Mouse (Mus musculus) hindbrain, embryonic 11.5 days (tissue): Measurements from ENCODE around the gene 1110057P08Rik. TPM values are rescaled to one million over a fixed set of nuclear protein-coding genes. Genes with fewer than 3 reads are reported as not detected.
"Not testable (repeated sequence)": the region's sequence is repeated elsewhere in the genome, so short reads cannot be mapped to it uniquely, and the experiment has no call there.

ENCODE experiments used
- ATAC-seq: fragments of 200-750 bp; cut with Nextera tagmentation; 2 replicates; pipeline ENCODE4 v1.8.0; 2017; ENCODE audit warnings: mild to moderate bottlenecking, moderate TSS enrichment, moderate library complexity; ENCODE audit not compliant: low FRiP score
- DNase-seq: peaks from one replicate; pipeline ENCODE4 v3.0.0-alpha.2; 2015; ENCODE audit warnings: low spot score
- H3K27ac ChIP-seq: fragments of 300-500 bp; sonication (generic); 2 replicates; pipeline ENCODE4 v1.5.1; 2014; ENCODE audit warnings: mild to moderate bottlenecking, low read depth, low read length
- H3K27me3 ChIP-seq: fragments of 300-500 bp; sonication (generic); 2 replicates; pipeline ENCODE4 v1.6.1; 2014; ENCODE audit warnings: mild to moderate bottlenecking, low read length, moderate library complexity, mixed read lengths; ENCODE audit not compliant: control insufficient read depth, insufficient read depth
- H3K36me3 ChIP-seq: fragments of 300-500 bp; sonication (generic); 2 replicates; pipeline ENCODE4 v1.6.1; 2014; ENCODE audit warnings: mild to moderate bottlenecking, low read length, moderate library complexity, mixed read lengths; ENCODE audit not compliant: control insufficient read depth, insufficient read depth
- H3K4me1 ChIP-seq: fragments of 300-500 bp; sonication (generic); replicated peaks from 2 replicates; pipeline ENCODE4 v1.6.1; 2014; ENCODE audit warnings: low read length, mixed read lengths; ENCODE audit not compliant: control insufficient read depth, insufficient read depth
- H3K4me2 ChIP-seq: fragments of 300-500 bp; sonication (generic); replicated peaks from 2 replicates; pipeline ENCODE4 v1.6.1; 2014; ENCODE audit warnings: mild to moderate bottlenecking, low read depth, low read length
- H3K4me3 ChIP-seq: fragments of 300-500 bp; sonication (generic); 2 replicates; pipeline ENCODE4 v1.5.1; 2014; ENCODE audit warnings: low read depth, low read length
- H3K9ac ChIP-seq: fragments of 300-500 bp; sonication (generic); 2 replicates; pipeline ENCODE4 v1.6.1; 2014; ENCODE audit warnings: low read depth, low read length
- H3K9me3 ChIP-seq: fragments of 300-500 bp; sonication (generic); 2 replicates; pipeline ENCODE4 v1.6.1; 2016; ENCODE audit warnings: low read length; ENCODE audit not compliant: control insufficient read depth
- WGBS: fragments of 180-500 bp; shearing (Covaris S2); extraction: QIAGEN DNeasy Blood & Tissue Kit; methylation state at CpG from one replicate; pipeline ENCODE4 v1.1.7; 2014; 5-methylcytosine and 5-hydroxymethylcytosine counted together
- polyA plus RNA-seq: library from polyadenylated mRNA; unstranded; fragments of >200 nt; fragmentation: Nextera tagmentation; extraction: Ambion mirVana; gene quantifications from 2 replicates; pipeline ENCODE4 v1.2.1, GENCODE M21; 2014

The 1110057P08Rik gene
- not detected in 2 replicates for polyA plus RNA-seq

DNA sequence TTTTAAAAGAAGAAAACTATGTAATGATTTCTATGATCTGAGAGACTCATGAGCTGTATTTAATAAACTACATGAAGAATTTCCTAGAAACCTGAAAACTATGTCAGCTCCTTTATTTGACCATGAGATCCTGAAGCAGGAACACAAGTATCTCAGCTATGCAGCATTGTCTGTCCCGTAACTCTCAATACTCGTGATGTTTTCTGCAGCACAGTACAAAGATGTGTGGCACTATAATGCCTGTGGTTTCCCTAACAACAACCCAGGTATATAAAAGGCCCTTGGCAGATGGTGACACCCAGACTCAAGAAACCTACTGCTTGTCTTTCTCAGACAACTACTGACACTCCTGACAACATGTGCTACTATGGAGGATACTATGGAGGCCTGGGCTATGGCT lies at the start of gene 1110057P08Rik:
1110057P08Rik (plus strand) TSS at position 301 of the 400 bp plus-strand sequence.
- ATAC-seq (no peak), DNase-seq (no peak)
- Histone ChIP-seq H3K9ac (no peak within 1 kb of the TSS), H3K4me2 (no peak within 1 kb of the TSS), H3K27me3 (no peaks in the 10 kb centered on the region), H3K4me3 (no peak within 1 kb of the TSS), H3K4me1 (no peaks in the 10 kb centered on the region), H3K36me3 (no peaks in the 10 kb centered on the region), H3K27ac (no peak within 1 kb of the TSS), H3K9me3 (no peaks in the 10 kb centered on the region)
- 88% methylated on average over 2 of the region's 2 CpGs for WGBS

DNA sequence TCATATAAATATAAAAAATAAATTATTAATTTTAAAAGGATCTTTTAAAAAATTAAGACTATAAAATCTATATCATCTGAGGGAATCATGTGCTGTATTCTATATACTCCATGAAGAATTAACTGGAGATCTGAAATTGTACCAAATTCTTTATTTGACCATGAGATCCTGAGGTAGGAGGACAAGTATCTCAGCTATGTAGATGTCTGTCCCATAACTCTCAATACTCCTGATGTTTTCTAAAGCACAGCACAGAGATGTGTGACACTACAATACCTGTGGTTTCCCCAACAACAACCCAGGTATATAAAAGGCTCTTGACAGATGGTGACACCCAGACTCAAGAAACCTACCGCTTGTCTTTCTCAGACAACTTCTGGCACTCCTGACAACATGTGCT lies 34.0 kb upstream of the 1110057P08Rik start, which contains the start of gene Gm6358:
Gm6358 (plus strand) TSS at position 301 of the 400 bp plus-strand sequence.
- Histone ChIP-seq H3K9me3 (no peaks in the 10 kb centered on the region), H3K36me3 (no peaks in the 10 kb centered on the region), H3K9ac (no peak within 1 kb of the TSS), H3K4me3 (no peak within 1 kb of the TSS), H3K4me1 (no peaks in the 10 kb centered on the region), H3K27ac (no peak within 1 kb of the TSS), H3K27me3 (no peaks in the 10 kb centered on the region), H3K4me2 (no peak within 1 kb of the TSS)
- no peak for ATAC-seq
- DNase-seq: no peak
- 97% methylated on average over 1 of the region's 1 CpGs for WGBS

DNA sequence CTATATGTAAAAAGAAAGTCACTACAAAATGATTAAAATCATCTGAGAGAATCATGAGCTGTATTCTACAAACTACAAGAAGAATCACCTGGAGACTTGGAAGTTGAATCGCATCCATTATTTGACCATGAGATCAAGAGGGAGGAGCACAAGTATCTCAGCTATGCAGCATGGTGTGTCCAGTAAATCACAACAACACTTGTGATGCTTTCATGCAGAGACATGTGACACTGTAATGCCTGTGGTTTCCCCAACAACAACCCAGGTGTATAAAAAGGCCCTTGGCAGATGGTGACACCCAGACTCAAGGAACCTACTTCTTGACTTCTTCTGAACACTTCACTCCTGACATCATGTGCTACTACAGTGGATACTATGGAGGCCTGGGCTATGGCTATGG lies 23.7 kb upstream of the 1110057P08Rik start, which contains the start of gene Gm10061:
Gm10061 (plus strand) TSS at position 301 of the 400 bp plus-strand sequence.
- 95% methylated on average over 1 of the region's 1 CpGs for WGBS
- DNase-seq (no peak), ATAC-seq (no peak)
- no peaks in the 10 kb centered on the region for H3K4me1 ChIP-seq
- no peak within 1 kb of the TSS for H3K27ac ChIP-seq
- no peak within 1 kb of the TSS for H3K4me2 ChIP-seq
- H3K9me3 ChIP-seq: no peaks in the 10 kb centered on the region
- no peak within 1 kb of the TSS for H3K4me3 ChIP-seq
- H3K9ac ChIP-seq: no peak within 1 kb of the TSS
- no peaks in the 10 kb centered on the region for H3K27me3 ChIP-seq
- no peaks in the 10 kb centered on the region for H3K36me3 ChIP-seq

DNA sequence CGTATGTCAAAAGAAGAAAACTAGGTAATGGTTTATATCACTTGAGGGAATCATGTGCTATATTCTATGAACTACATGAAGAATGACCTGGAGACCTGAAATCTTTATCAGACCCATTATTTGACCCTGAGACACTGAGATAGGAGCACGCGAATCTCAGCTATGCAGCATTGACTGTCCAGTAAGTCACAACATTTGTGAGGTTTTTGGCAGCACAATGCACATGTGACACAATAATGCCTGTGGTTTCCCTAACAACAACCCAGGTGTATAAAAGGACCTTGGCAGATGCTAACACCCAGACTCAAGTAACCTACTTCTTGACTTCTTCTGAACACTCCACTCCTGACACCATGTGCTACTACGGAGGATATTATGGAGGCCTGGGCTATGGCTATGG lies 16.9 kb upstream of the 1110057P08Rik start, which contains the start of gene Gm9789:
Gm9789 (plus strand) TSS at position 301 of the 400 bp plus-strand sequence.
- ATAC-seq (no peak), DNase-seq (no peak)
- no peak within 1 kb of the TSS for H3K4me3 ChIP-seq
- H3K9ac ChIP-seq: no peak within 1 kb of the TSS
- no peak within 1 kb of the TSS for H3K27ac ChIP-seq
- no peaks in the 10 kb centered on the region for H3K27me3 ChIP-seq
- WGBS: 82% methylated on average over 4 of the region's 4 CpGs
- H3K9me3 ChIP-seq: no peaks in the 10 kb centered on the region
- no peak within 1 kb of the TSS for H3K4me2 ChIP-seq
- H3K4me1 ChIP-seq: no peaks in the 10 kb centered on the region
- H3K36me3 ChIP-seq: no peaks in the 10 kb centered on the region

DNA sequence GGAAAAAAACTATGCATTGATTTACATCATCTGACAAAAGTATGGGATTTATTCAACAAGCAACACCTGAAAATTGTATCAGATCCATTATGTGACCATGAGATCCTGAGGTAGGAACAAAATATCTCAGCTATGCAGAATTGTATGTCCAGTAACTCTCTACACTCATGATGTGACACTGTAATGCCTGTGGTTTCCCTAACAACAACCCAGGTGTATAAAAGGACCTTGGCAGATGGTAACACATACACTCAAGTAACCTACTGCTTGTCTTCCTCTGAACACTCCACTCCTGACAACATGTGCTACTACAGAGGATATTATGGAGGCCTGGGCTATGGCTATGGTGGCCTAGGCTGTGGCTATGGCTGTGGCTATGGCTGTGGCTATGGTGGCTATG lies 5.3 kb upstream of the 1110057P08Rik start, which contains the start of gene Gm7735:
Gm7735 (plus strand) TSS at position 301 of the 400 bp plus-strand sequence.
- H3K27me3 ChIP-seq, ATAC-seq, H3K4me2 ChIP-seq, H3K36me3 ChIP-seq, H3K4me3 ChIP-seq, H3K9me3 ChIP-seq, H3K27ac ChIP-seq, H3K9ac ChIP-seq, H3K4me1 ChIP-seq, DNase-seq: not testable (repeated sequence)

DNA sequence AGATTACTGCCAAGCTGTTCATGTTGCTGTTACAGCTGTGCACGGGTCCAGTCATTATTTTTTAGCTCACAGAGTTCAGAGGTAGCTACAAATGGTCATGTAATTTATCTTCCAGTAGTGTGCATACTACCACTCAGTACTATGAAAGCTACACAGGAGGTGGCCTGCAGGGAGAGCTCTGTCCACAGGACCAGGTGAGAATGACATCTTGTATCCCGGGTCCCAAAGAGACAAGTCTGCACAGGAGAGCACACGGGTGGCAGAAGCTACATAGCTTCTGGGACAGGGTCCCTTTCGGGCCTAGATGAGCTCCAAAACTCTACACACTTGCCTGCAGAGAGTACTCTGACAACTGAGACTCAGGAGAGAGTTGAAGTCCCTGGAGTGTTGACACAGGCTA lies 14.1 kb downstream of the 1110057P08Rik start:
- Histone ChIP-seq H3K4me3 (no peak overlapping the region), H3K27me3 (no peaks in the 10 kb centered on the region), H3K36me3 (no peaks in the 10 kb centered on the region), H3K27ac (no peak overlapping the region), H3K4me1 (no peaks in the 10 kb centered on the region), H3K9me3 (no peaks in the 10 kb centered on the region), H3K4me2 (no peak overlapping the region), H3K9ac (no peak overlapping the region)
- DNase-seq: no peak
- ATAC-seq: no peak
- 87% methylated on average over 4 of the region's 4 CpGs for WGBS

DNA sequence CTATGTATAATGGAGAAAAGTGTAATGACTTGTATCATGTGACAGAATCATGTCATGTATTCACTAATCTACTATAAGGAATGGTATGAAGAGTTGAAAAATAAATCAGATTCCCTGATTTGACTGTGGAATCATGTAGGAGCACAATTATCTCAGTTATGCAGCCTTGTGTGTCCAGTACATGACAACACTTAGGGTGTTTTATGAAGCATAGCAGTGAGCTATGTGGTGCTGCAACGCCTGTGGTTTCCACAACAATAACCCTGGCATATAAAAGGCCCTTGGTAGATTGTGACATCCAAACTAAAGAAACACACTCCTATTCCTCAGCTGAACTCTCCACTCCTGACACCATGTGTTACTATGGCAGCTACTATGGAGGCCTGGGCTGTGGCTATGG lies 31.0 kb downstream of the 1110057P08Rik start, which contains the start of gene Krtap20-2:
Krtap20-2 (plus strand) TSS at position 301 of the 400 bp plus-strand sequence.
- Histone ChIP-seq H3K27ac (no peak within 1 kb of the TSS), H3K4me2 (no peak within 1 kb of the TSS), H3K27me3 (no peaks in the 10 kb centered on the region), H3K4me1 (no peaks in the 10 kb centered on the region), H3K9ac (no peak within 1 kb of the TSS), H3K36me3 (no peaks in the 10 kb centered on the region), H3K9me3 (no peaks in the 10 kb centered on the region), H3K4me3 (no peak within 1 kb of the TSS)
- WGBS: 67% methylated on average over 1 of the region's 1 CpGs
- ATAC-seq: no peak
- DNase-seq: no peak

Other genes with a start within 250 kb of the 1110057P08Rik start
- gene Krtap19-9b, start 242.5 kb upstream of the 1110057P08Rik start, polyA plus RNA-seq: not detected in 2 replicates
- not detected in 2 replicates for gene Krtap16-3, start 211.9 kb upstream of the 1110057P08Rik start, polyA plus RNA-seq
- not detected in 2 replicates for gene Krtap22-2, start 164.0 kb upstream of the 1110057P08Rik start, polyA plus RNA-seq
- not detected in 2 replicates for gene Gm10229, start 159.5 kb upstream of the 1110057P08Rik start, polyA plus RNA-seq
- not detected in 2 replicates for gene Krtap6-1, start 143.0 kb upstream of the 1110057P08Rik start, polyA plus RNA-seq
- not detected in 2 replicates for gene Gm10228, start 133.3 kb upstream of the 1110057P08Rik start, polyA plus RNA-seq
- not detected in 2 replicates for gene Krtap6-5, start 126.9 kb upstream of the 1110057P08Rik start, polyA plus RNA-seq
- gene 1110025L11Rik, start 110.7 kb upstream of the 1110057P08Rik start, polyA plus RNA-seq: not detected in 2 replicates
- not detected in 2 replicates for gene Krtap6-3, start 90.7 kb upstream of the 1110057P08Rik start, polyA plus RNA-seq
- gene Gm6358, start 33.9 kb upstream of the 1110057P08Rik start, polyA plus RNA-seq: not detected in 2 replicates
- not detected in 2 replicates for gene Gm10061, start 23.6 kb upstream of the 1110057P08Rik start, polyA plus RNA-seq
- not detected in 2 replicates for gene Gm9789, start 16.8 kb upstream of the 1110057P08Rik start, polyA plus RNA-seq
- not detected in 2 replicates for gene Gm7735, start 5.2 kb upstream of the 1110057P08Rik start, polyA plus RNA-seq
- gene Krtap20-2, start 31.1 kb downstream of the 1110057P08Rik start, polyA plus RNA-seq: not detected in 2 replicates
- not detected in 2 replicates for gene Krtap21-1, start 229.1 kb downstream of the 1110057P08Rik start, polyA plus RNA-seq
- gene Krtap6-2, start 245.4 kb downstream of the 1110057P08Rik start, polyA plus RNA-seq: not detected in 2 replicates